Mouse (Mus musculus): ENCODE measurements at regions not wholly inside any gene's neighbourhood (a gene's known extent, or its start where the extent isn't known, plus 50 kb on each side); places are given as distances from the start of the nearest gene placed in this dataset.

DNA sequence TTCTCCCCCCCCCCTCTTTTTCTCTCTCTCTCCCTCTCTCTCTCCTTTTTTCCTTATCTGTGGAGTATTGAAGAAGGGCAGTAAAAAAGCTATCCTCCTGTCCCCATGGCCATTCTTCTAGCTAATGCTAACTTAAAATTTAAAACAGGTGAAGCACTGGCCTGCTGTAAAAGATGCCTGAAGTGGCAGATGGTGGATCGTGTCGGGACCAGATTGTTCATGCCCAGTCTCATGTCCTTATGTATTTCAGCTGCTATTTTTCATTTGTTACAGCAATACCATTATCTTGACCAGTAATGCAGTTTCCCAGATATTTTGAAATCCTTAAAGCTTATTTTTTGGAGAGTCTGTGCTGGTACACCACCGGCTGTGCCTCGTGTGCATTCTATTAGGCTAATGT lies 196.3 kb downstream of the Etv1 start:
- TF ChIP-seq CHD2 (IDR thresholded peaks at IDR 0.05; ENCODE audit: low read length) (no peak), MXI1 (IDR thresholded peaks at IDR 0.05; ENCODE audit: low read depth, low read length) (no peak), TCF12 (IDR thresholded peaks at IDR 0.05; ENCODE audit: low read depth, low read length) (no peak), USF2 (conservative IDR thresholded peaks at IDR 0.05; ENCODE audit: low read depth, low read length) (no peak), CHD1 (IDR thresholded peaks at IDR 0.05; ENCODE audit: low read depth, low read length) (no peak), PAX5 (IDR thresholded peaks at IDR 0.05; ENCODE audit: low read length) (no peak), CTCF (conservative IDR thresholded peaks at IDR 0.05 in 1 of 2, IDR thresholded peaks at IDR 0.05 in 1 of 2; ENCODE audit: low read depth in 2 of 2, low read length in 2 of 2) (no peak), RCOR1 (conservative IDR thresholded peaks at IDR 0.05; ENCODE audit: low read depth, low read length) (no peak), POLR2A (IDR thresholded peaks at IDR 0.05; ENCODE audit: low read depth, low read length) (no peak), RAD21 (IDR thresholded peaks at IDR 0.05; ENCODE audit: low read depth, low read length) (no peak), MEF2A (IDR thresholded peaks at IDR 0.05; ENCODE audit: borderline replicate concordance, low read depth, low read length) (no peak), SIN3A (IDR thresholded peaks at IDR 0.05; ENCODE audit: low read length) (no peak)
